In the genomic region with DNA sequence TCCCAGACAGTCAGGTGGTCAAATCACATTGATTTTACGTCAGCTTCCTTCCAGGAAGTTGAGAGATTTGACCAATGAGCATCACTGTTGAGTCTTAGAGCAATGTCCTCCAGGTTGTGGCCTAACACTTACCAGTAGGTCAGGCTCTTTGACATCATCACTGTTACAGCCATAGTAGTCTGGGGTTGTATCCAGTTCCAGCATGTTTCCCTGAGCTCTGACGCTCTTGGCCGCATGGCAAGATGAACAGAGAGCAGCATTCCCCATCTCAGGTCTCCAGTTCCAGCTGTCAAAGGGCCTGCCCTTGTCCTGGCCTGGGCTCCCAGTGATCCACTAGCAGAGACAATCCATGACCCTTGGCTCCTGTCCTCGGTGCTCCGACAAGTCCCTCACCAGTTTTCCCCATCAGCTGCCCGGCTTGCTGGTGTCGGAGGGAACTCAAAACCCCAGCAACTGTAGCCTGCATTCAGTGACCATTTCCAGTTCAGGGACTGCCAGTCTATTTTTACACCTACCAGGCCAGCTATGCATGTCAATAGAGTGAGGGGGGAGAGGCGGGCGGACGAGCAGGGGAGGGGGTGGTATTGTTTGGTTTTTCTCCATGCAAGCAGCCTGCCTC, we compare ENCODE assay signal across 8 mouse cellular contexts.
DNase-seq lines count a peak whose midpoint lies in the region; ATAC-seq lines count a peak whose summit lies in the region.

No protein-coding gene starts in this region.

- no peak overlapping the region for H3K4me2 ChIP-seq in forebrain, embryonic 11.5 days (ENCODE audit: low read depth, low read length, severe bottlenecking)
- peak overlapping the region; percentile 25 for H3K4me2 ChIP-seq in limb, embryonic 13.5 days (replicated peaks)

- H3K9me3 ChIP-seq in forebrain, embryonic 11.5 days (ENCODE audit: control insufficient read depth, low read length) = no peaks in the 10 kb centered on the region
- H3K9me3 ChIP-seq in limb, embryonic 13.5 days = no peaks in the 10 kb centered on the region

- H3K4me1 ChIP-seq in forebrain, embryonic 11.5 days (replicated peaks; ENCODE audit: control insufficient read depth, insufficient read depth, low read length) = peaks cover 6% of the 10 kb centered on the region; the same call in 1 of the 2 replicates
- H3K4me1 ChIP-seq in limb, embryonic 13.5 days = peaks cover 26% of the 10 kb centered on the region

- no peak overlapping the region; the same call in 1 of the 2 replicates for H3K9ac ChIP-seq in forebrain, embryonic 11.5 days (ENCODE audit: low read length)
- H3K9ac ChIP-seq in limb, embryonic 13.5 days = no peak overlapping the region

- H3K27me3 ChIP-seq in forebrain, embryonic 11.5 days (ENCODE audit: control insufficient read depth, insufficient read depth, low read length) = no peaks in the 10 kb centered on the region
- no peaks in the 10 kb centered on the region for H3K27me3 ChIP-seq in limb, embryonic 13.5 days

- DNase-seq in ES-CJ7 (ENCODE audit: low read depth, low spot score) = peak; percentile 10
- peak; percentile 65 for DNase-seq in forebrain, embryonic 11.5 days (ENCODE audit: low spot score)
- peak; percentile 6 to 26 for DNase-seq in heart, postnatal 14 days
- no peak for DNase-seq in spleen, adult 18-20 months
- no peak for DNase-seq in T-cell, adult 2 months (ENCODE audit: low spot score)
- no peak for DNase-seq in cerebellum, postnatal 10 days

- ATAC-seq in forebrain, embryonic 11.5 days (replicated peaks; ENCODE audit: low FRiP score) = peak; percentile 69
- ATAC-seq in limb, embryonic 13.5 days (ENCODE audit: low FRiP score, low read depth) = peak; percentile 49
- ATAC-seq in megakaryocyte, adult 5-6 weeks (ENCODE audit: poor library complexity, severe bottlenecking) = no peak

- no peaks in the 10 kb centered on the region for H3K36me3 ChIP-seq in forebrain, embryonic 11.5 days (ENCODE audit: control insufficient read depth, insufficient read depth, low read length)
- H3K36me3 ChIP-seq in limb, embryonic 13.5 days = no peaks in the 10 kb centered on the region

- H3K27ac ChIP-seq in forebrain, embryonic 11.5 days (ENCODE audit: low read depth, low read length) = no peak overlapping the region
- H3K27ac ChIP-seq in limb, embryonic 13.5 days = peak overlapping the region; percentile 61

- 47% methylated on average over 10 of the region's 10 CpGs for WGBS in forebrain, embryonic 11.5 days
- WGBS in limb, embryonic 13.5 days = 65% methylated on average over 10 of the region's 10 CpGs

- intact Hi-C loops in heart, postnatal 14 days (cut with DNase I) = no loop called here

- no peak overlapping the region for H3K4me3 ChIP-seq in forebrain, embryonic 11.5 days (ENCODE audit: low read depth, low read length)
- H3K4me3 ChIP-seq in limb, embryonic 13.5 days = no peak overlapping the region

Comparison
In these comparisons a context has a peak if more than half of its experiments do, and no peak if none do; other contexts are left out.
1. DNase-seq: peak in ES-CJ7 (single experiment), forebrain, embryonic 11.5 days (single experiment) and heart, postnatal 14 days (2 of 2); none in spleen, adult 18-20 months (0 of 2), T-cell, adult 2 months (single experiment) and cerebellum, postnatal 10 days (0 of 2).